Mouse (Mus musculus) limb, embryonic 15.5 days (tissue): Measurements from ENCODE around the gene Tpcn2. TPM values are rescaled to one million over a fixed set of nuclear protein-coding genes. Genes with fewer than 3 reads are reported as not detected.
A peak's percentile ranks its signal among the peaks of the same experiment; 100 is the strongest.

Experiments used
- ATAC-seq: fragments of 200-750 bp; cut with Nextera tagmentation; 2 replicates; pipeline ENCODE4 v1.8.0; 2017; ENCODE audit warnings: low read depth, moderate TSS enrichment; ENCODE audit not compliant: insufficient number of reproducible peaks, low FRiP score, low TSS enrichment
- H3K27ac ChIP-seq: fragments of 300-500 bp; sonication (generic); 2 replicates; pipeline ENCODE4 v1.5.1; 2015; ENCODE audit warnings: moderate library complexity, mild to moderate bottlenecking, inconsistent platforms
- H3K27me3 ChIP-seq: fragments of 300-500 bp; sonication (generic); 2 replicates; pipeline ENCODE4 v1.6.1; 2015; ENCODE audit warnings: inconsistent platforms
- H3K36me3 ChIP-seq: fragments of 300-500 bp; sonication (generic); 2 replicates; pipeline ENCODE4 v1.6.1; 2015; ENCODE audit warnings: inconsistent platforms
- H3K4me1 ChIP-seq: fragments of 300-500 bp; sonication (generic); 2 replicates; pipeline ENCODE4 v1.6.1; 2015; ENCODE audit warnings: inconsistent platforms
- H3K4me2 ChIP-seq: fragments of 300-500 bp; sonication (generic); 2 replicates; pipeline ENCODE4 v1.6.1; 2015; ENCODE audit warnings: mild to moderate bottlenecking, inconsistent platforms
- H3K4me3 ChIP-seq: fragments of 300-500 bp; sonication (generic); 2 replicates; pipeline ENCODE4 v1.5.1; 2015; ENCODE audit warnings: mild to moderate bottlenecking, inconsistent platforms
- H3K9ac ChIP-seq: fragments of 300-500 bp; sonication (generic); 2 replicates; pipeline ENCODE4 v1.6.1; 2015; ENCODE audit warnings: inconsistent platforms
- H3K9me3 ChIP-seq: fragments of 300-500 bp; sonication (generic); 2 replicates; pipeline ENCODE4 v1.6.1; 2016; ENCODE audit warnings: inconsistent platforms
- WGBS: fragments of 180-500 bp; shearing (Covaris S2); methylation state at CpG from one replicate; pipeline ENCODE4 v1.1.7; 2015; 5-methylcytosine and 5-hydroxymethylcytosine counted together
- polyA plus RNA-seq: library from polyadenylated mRNA; unstranded; fragments of >200 nt; fragmentation: Nextera tagmentation; extraction: Ambion mirVana; gene quantifications from 2 replicates; pipeline ENCODE4 v1.2.1, GENCODE M21; 2015

Gene Tpcn2
- polyA plus RNA-seq, 1 experiment from 2014 or later, result 10.8 TPM

DNA sequence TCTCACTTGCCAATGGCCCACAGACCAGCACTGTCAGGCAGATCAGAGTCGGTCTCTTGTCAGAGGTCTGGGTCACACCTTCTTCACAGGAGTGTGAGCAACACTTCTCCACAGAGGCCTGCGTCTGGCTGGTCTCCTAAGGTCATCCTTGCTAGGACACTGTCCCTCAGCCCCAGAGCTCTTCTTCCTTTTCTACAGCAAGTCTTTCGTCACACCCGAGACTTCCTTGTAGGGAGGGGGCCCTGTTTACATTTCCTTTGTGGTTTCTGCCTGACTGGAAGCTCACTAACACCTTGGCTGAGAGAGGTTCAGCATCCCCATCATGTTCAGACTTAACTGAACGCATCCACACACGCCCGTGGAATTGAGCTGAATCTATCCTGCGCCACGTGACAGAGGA, 19.6 kb downstream of the Tpcn2 start:
- H3K9me3 ChIP-seq, result no peaks in the 10 kb centered on the region
- no peak overlapping the region for H3K9ac ChIP-seq
- 71% methylated on average over 9 of the region's 9 CpGs for WGBS
- no peaks in the 10 kb centered on the region for H3K27me3 ChIP-seq
- no peaks in the 10 kb centered on the region for H3K4me1 ChIP-seq
- ATAC-seq, result no peak
- H3K36me3 ChIP-seq, result peaks cover 76% of the 10 kb centered on the region
- H3K27ac ChIP-seq, result no peak overlapping the region
- no peak overlapping the region for H3K4me3 ChIP-seq
- no peak overlapping the region for H3K4me2 ChIP-seq

DNA sequence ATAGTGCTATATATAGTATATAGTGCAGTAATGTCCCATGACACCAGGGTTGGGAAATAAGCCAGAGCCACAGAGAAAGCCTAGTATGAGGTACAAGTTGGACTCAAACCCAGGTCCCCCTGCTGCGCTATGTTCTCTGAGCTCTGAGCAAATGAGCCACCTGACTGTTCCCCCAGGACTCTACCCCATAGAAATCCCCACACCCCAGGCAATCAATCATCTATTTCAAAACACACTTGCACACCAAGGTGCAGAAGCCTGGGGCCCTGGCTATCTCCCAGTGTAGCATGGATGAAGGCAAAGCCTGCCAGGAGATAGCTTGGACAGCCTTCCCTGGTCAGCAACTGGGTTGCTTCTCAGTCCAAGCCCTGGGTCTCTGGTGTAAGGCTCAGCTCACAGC, 27.7 kb downstream of the Tpcn2 start:
- no peak for ATAC-seq
- Histone ChIP-seq H3K4me1 (peaks cover 7% of the 10 kb centered on the region), H3K9me3 (no peaks in the 10 kb centered on the region), H3K4me2 (no peak overlapping the region), H3K9ac (no peak overlapping the region), H3K27me3 (no peaks in the 10 kb centered on the region), H3K27ac (no peak overlapping the region), H3K36me3 (peaks cover 70% of the 10 kb centered on the region), H3K4me3 (no peak overlapping the region)
- WGBS, result 83% methylated on average over 1 of the region's 1 CpGs

GRCm38 (mm10) chr7:145253986-145254630, 29.7 kb downstream of the Tpcn2 start:
- 54% methylated on average over 3 of the region's 3 CpGs for WGBS
- Histone ChIP-seq H3K4me1 (peaks cover 10% of the 10 kb centered on the region), H3K4me2 (no peak overlapping the region), H3K4me3 (no peak overlapping the region), H3K9ac (no peak overlapping the region), H3K27me3 (no peaks in the 10 kb centered on the region), H3K36me3 (peaks cover 51% of the 10 kb centered on the region), H3K27ac (no peak overlapping the region), H3K9me3 (no peaks in the 10 kb centered on the region)
- ATAC-seq, result no peak

DNA sequence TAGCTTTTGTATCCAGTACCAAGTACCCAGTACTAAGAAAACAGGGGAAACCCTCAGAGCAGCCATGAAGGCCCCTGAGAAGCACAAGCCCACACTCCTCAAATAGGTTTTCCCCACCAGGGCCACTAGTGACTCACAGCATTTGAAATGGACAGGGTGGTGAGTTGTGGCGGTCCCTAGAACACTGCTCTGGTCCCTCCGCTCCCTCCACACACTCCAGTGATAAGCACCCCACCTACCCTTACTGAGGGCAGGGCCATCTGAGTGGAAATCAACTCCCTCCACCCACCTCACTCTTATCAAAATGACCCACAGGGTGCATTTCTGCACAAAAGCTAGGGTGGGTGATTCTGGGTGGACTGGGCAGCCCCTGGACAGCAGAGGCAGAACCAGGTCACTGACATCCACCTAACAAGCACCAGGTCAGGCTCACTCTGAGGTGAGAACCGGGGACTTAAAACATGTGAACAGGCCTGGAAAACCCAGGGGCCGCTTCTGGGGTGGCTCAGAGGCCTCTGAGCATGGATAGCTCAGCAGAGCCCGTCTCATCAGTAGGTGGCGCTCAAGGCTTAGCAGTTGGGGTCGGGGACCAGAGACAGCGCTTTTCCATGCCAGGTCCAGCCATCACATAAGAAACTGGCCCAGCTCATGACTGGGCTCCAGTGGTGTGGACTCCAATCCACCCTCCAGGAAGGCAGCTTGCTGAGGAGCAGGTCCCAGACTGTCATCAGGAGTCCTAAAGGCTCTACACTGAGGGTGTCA, 30.9 kb downstream of the Tpcn2 start:
- 26% methylated on average over 8 of the region's 8 CpGs for WGBS
- Histone ChIP-seq H3K4me2 (no peak overlapping the region), H3K4me1 (peaks cover 10% of the 10 kb centered on the region), H3K27me3 (no peaks in the 10 kb centered on the region), H3K9me3 (no peaks in the 10 kb centered on the region), H3K4me3 (no peak overlapping the region), H3K36me3 (peaks cover 39% of the 10 kb centered on the region), H3K9ac (no peak overlapping the region), H3K27ac (no peak overlapping the region)
- no peak; the same call in 1 of the 2 replicates for ATAC-seq

DNA sequence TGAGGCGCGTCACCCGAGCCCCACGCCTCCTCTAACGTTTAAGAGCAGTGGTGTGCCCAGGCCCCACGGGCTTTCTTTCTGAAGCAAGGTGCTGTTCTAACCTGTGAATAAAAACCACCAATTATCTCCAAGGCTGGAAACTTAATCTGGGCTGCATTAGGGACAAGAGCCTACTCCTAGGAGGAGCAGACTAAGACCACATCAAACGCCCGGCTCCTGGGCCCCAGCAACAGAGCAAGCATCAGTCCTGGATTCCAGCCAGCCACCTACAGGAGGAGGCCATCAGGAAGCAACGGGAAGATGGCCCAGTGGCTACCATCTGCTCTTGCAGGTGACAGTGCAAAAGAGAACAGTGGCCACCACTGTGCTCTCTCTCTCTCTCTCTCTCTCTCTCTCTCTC, 33.6 kb downstream of the Tpcn2 start:
- no peak overlapping the region for H3K4me2 ChIP-seq
- H3K9ac ChIP-seq, result no peak overlapping the region
- no peak overlapping the region for H3K27ac ChIP-seq
- no peak overlapping the region for H3K4me3 ChIP-seq
- ATAC-seq, result no peak
- peaks cover 14% of the 10 kb centered on the region for H3K36me3 ChIP-seq
- no peaks in the 10 kb centered on the region for H3K9me3 ChIP-seq
- peaks cover 10% of the 10 kb centered on the region for H3K4me1 ChIP-seq
- H3K27me3 ChIP-seq, result no peaks in the 10 kb centered on the region
- WGBS, result 52% methylated on average over 9 of the region's 9 CpGs

DNA sequence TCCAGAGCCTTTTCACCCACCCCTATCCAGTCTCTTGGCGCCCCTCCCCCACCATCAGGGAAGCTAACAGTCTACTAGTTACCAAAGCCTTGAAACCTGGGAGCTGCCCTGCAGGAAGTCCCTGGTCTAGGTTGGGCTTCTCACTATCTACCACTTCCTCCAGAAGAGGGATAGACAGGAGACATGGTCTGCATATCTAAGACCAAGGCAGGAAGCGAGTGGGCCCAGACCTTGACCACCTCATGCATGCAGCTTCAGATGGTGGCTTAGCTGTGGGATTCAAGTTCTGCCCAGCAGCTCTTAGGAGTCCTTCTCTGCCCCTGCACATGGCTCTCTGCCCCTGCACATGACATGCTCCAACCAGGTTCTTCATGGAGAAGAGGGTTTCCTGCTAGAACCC, 34.9 kb downstream of the Tpcn2 start:
- H3K9ac ChIP-seq, result no peak overlapping the region
- H3K4me3 ChIP-seq, result no peak overlapping the region
- peaks cover 10% of the 10 kb centered on the region for H3K4me1 ChIP-seq
- no peak overlapping the region for H3K27ac ChIP-seq
- H3K36me3 ChIP-seq, result peaks cover 3% of the 10 kb centered on the region; the same call in 1 of the 2 replicates
- H3K9me3 ChIP-seq, result no peaks in the 10 kb centered on the region
- H3K4me2 ChIP-seq, result no peak overlapping the region
- WGBS, result 82% methylated on average over 2 of the region's 2 CpGs
- no peaks in the 10 kb centered on the region for H3K27me3 ChIP-seq
- no peak for ATAC-seq

- H3K9ac ChIP-seq, result no peak overlapping the region
- WGBS, result 12% methylated on average over 9 of the region's 9 CpGs
- peak; percentile 53; the same call in 1 of the 2 replicates for ATAC-seq
Measured at GRCm38 (mm10) chr7:145242851-145243712, 40.7 kb downstream of the Tpcn2 start.

DNA sequence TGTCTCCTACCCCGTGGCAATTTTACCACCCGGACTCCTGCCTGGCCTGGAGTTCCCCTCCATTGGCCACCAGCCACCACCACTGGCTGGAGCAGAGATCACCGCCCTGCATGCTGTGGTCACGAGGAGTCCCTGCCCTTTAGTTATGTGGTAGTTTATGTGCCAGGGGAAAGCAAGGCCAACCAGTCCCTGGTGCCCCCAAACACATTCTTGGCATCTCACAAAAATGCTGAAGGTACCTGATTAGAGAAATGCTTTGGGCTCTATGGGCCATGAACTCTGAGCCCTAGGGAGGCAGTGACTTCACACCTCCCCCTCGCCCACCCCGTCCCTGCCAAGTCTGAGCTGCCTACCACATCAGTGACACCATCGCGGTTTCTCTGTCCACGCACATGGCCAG, 41.8 kb downstream of the Tpcn2 start:
- Histone ChIP-seq H3K4me2 (no peak overlapping the region), H3K9ac (no peak overlapping the region), H3K27ac (no peak overlapping the region), H3K27me3 (no peaks in the 10 kb centered on the region), H3K4me3 (no peak overlapping the region), H3K36me3 (no peaks in the 10 kb centered on the region), H3K4me1 (peaks cover 12% of the 10 kb centered on the region), H3K9me3 (no peaks in the 10 kb centered on the region)
- no peak for ATAC-seq
- 75% methylated on average over 9 of the region's 9 CpGs for WGBS

More at GRCm38 (mm10) chr7:145242851-145243712, 40.7 kb downstream of the Tpcn2 start:
- Histone ChIP-seq H3K9me3 (no peaks in the 10 kb centered on the region), H3K27me3 (no peaks in the 10 kb centered on the region), H3K4me1 (peaks cover 12% of the 10 kb centered on the region), H3K4me3 (no peak overlapping the region), H3K27ac (no peak overlapping the region), H3K4me2 (no peak overlapping the region), H3K36me3 (no peaks in the 10 kb centered on the region)

DNA sequence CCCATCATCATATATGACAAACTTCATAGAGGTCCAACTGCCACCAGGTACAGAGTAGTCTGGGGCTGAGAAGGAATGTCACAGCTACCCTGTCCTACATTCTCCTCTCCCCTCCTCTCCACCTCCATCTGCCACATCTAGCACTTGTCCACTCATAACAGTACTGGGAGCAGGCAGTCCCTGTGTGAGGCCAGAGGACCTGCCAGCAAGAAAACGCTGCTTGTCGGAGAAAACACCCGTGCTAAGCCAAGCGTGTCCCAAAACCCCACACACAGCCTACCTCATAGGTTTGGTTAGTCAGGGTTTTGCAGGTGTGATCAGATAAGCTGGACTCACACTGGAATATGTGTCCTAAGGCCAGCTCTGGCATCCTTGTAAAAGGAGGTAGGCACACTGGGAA, 42.9 kb downstream of the Tpcn2 start:
- Histone ChIP-seq H3K27me3 (no peaks in the 10 kb centered on the region), H3K36me3 (no peaks in the 10 kb centered on the region), H3K4me1 (peaks cover 12% of the 10 kb centered on the region), H3K4me3 (no peak overlapping the region), H3K4me2 (no peak overlapping the region), H3K27ac (no peak overlapping the region), H3K9ac (no peak overlapping the region), H3K9me3 (no peaks in the 10 kb centered on the region)
- 83% methylated on average over 4 of the region's 4 CpGs for WGBS
- ATAC-seq, result no peak

DNA sequence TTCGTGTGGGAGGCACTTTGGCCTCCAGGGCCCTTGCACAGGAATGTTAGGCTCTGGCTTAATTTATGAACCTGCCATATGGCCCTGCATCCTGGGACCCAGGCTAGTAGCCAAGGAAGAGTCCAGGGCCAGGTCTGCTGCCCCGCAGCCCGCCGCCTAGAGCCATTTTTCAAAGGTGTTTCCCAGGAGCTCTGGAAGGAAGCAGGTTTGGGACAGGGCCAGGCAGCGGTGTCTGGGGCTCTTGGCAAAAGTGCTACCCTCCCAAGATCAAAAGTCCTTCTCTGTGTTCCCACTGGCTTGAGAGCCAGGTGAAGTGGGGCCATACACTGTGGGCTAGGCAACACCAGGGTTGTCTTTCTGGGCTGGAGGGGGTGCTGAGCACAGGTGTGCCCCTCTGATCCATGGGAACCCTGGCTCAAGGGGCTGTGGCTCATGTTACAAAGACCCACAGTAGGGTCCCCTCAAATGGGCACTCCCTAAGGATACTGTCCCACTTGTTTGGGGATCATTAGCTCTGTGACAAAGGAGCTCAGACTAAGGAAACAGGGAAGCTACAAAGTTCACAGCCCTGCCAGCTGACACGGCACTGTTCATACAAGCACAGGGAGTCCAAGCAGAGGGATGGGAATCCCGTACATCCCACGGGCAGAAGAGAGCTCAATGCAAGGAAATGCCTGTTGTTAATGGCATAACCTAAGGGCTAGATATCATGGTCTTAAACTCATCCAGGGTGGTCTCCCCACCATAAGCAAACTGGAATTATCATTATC, 43.9 kb downstream of the Tpcn2 start:
- Histone ChIP-seq H3K4me1 (peaks cover 12% of the 10 kb centered on the region), H3K36me3 (no peaks in the 10 kb centered on the region), H3K4me3 (no peak overlapping the region), H3K27ac (no peak overlapping the region), H3K27me3 (no peaks in the 10 kb centered on the region), H3K9ac (no peak overlapping the region), H3K4me2 (no peak overlapping the region), H3K9me3 (no peaks in the 10 kb centered on the region)
- 51% methylated on average over 8 of the region's 8 CpGs for WGBS
- ATAC-seq, result no peak

GRCm38 (mm10) chr7:145239145-145239544, 44.7 kb downstream of the Tpcn2 start:
- H3K4me2 ChIP-seq, result no peak overlapping the region
- H3K27me3 ChIP-seq, result no peaks in the 10 kb centered on the region
- no peak overlapping the region for H3K9ac ChIP-seq
- ATAC-seq, result no peak
- no peak overlapping the region for H3K4me3 ChIP-seq
- no peaks in the 10 kb centered on the region for H3K36me3 ChIP-seq
- H3K27ac ChIP-seq, result no peak overlapping the region
- no peaks in the 10 kb centered on the region for H3K9me3 ChIP-seq
- peaks cover 12% of the 10 kb centered on the region for H3K4me1 ChIP-seq
- WGBS, result 52% methylated on average over 6 of the region's 6 CpGs
